Mouse (Mus musculus) embryonic facial prominence, embryonic 10.5 days (tissue): ENCODE data around the gene Ap3b1. TPM values are rescaled to one million over a fixed set of nuclear protein-coding genes. Genes with fewer than 3 reads are reported as not detected.
"Not testable (repeated sequence)": the region's sequence is repeated elsewhere in the genome, so short reads cannot be mapped to it uniquely, and the experiment has no call there.

Source experiments
- DNase-seq: peaks from one replicate; pipeline ENCODE4 v3.0.0-alpha.2; 2017; ENCODE audit warnings: low spot score
- H3K27ac ChIP-seq: fragments of 300-500 bp; sonication (generic); replicated peaks from 2 replicates; pipeline ENCODE4 v1.5.1; 2016; ENCODE audit warnings: mild to moderate bottlenecking
- H3K27me3 ChIP-seq: fragments of 300-500 bp; sonication (generic); replicated peaks from 2 replicates; pipeline ENCODE4 v1.6.1; 2016; ENCODE audit warnings: low read depth, mild to moderate bottlenecking; ENCODE audit not compliant: poor library complexity, severe bottlenecking
- H3K36me3 ChIP-seq: fragments of 300-500 bp; sonication (generic); replicated peaks from 2 replicates; pipeline ENCODE4 v1.6.1; 2016; ENCODE audit warnings: mild to moderate bottlenecking, moderate library complexity
- H3K4me1 ChIP-seq: fragments of 300-500 bp; sonication (generic); 2 replicates; pipeline ENCODE4 v1.6.1; 2016
- H3K4me3 ChIP-seq: fragments of 300-500 bp; sonication (generic); 2 replicates; pipeline ENCODE4 v1.5.1; 2016; ENCODE audit warnings: mild to moderate bottlenecking, moderate library complexity
- H3K9me3 ChIP-seq: fragments of 300-500 bp; sonication (generic); 2 replicates; pipeline ENCODE4 v1.6.1; 2016; ENCODE audit warnings: mild to moderate bottlenecking
- WGBS: fragments of 180-500 bp; shearing (Covaris S2); methylation state at CpG from one replicate; pipeline ENCODE4 v1.1.7; 2016; 5-methylcytosine and 5-hydroxymethylcytosine counted together
- polyA plus RNA-seq: library from polyadenylated mRNA; unstranded; fragments of >200 nt; fragmentation: Nextera tagmentation; extraction: Ambion mirVana; gene quantifications from 2 replicates; pipeline ENCODE4 v1.2.1, GENCODE M21; 2016

Ap3b1 gene
- 35.8 and 37.7 TPM in 2 replicates for polyA plus RNA-seq

DNA sequence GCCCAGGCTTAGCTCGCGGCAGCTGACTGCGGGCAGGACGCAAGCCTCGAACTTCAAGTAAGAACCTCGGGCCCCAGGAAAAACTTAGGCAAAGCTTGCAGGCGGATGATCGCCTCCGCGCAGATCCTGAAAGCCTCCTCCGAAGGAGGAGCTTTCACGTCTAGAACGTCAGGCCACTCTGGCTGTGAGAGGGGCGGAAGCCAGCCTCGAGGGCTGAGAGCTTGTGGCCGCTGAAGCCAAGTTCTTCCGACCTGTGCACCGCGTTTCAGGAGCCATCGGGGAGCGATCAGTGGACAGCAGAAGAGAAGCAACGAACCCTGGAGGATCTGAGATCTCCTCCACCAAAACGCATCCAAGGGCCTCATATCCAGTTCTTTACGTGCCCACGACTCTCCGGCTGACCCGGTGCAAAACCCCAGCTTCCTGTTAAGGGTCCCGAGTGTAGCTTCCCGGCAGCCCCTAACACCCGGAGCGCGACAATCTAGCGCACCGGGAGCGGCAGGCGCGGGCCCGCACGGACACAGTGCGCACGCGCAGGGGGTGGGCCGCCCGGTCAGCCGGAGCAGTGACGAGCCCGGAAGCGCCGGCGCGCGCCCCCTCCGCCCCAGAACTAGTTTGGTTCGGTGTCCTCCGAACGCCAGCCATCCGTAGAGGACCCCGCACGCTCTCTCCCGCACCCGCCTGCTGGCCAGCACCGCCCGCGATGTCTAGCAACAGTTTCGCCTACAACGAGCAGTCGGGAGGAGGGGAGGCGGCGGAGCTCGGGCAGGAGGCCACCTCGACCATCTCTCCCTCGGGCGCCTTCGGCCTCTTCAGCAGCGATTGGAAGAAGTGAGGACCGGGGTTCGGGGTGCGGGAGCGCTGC, at the start of gene Ap3b1:
Gene Ap3b1 (plus strand): TSS at position 560 of the 865 bp plus-strand sequence.
- under 1% methylated on average over 79 of the region's 79 CpGs for WGBS
- no peaks in the 10 kb centered on the region for H3K9me3 ChIP-seq

GRCm38 (mm10) chr13:94312812-94313211, 45.9 kb upstream of the Ap3b1 start:
- not testable (repeated sequence) for H3K27ac ChIP-seq, H3K4me1 ChIP-seq, H3K4me3 ChIP-seq, H3K27me3 ChIP-seq, H3K36me3 ChIP-seq, DNase-seq, H3K9me3 ChIP-seq
- WGBS = 95% methylated on average over 8 of the region's 8 CpGs

More for the DNA sequence above, at the start of gene Ap3b1:
- Histone ChIP-seq H3K27ac (peak within 1 kb of the TSS; percentile 94), H3K4me3 (peak within 1 kb of the TSS; percentile 94), H3K4me1 (peaks cover 18% of the 10 kb centered on the region), H3K27me3 (no peaks in the 10 kb centered on the region), H3K36me3 (peaks cover 10% of the 10 kb centered on the region; the same call in 1 of the 2 replicates)
- peak; percentile 94 for DNase-seq

- Histone ChIP-seq H3K27ac (no peak overlapping the region), H3K9me3 (0 out of 2 replicates have a peak, but pooled peaks cover 3% of the 10 kb centered on the region), H3K4me3 (no peak overlapping the region), H3K4me1 (no peaks in the 10 kb centered on the region), H3K36me3 (no peaks in the 10 kb centered on the region), H3K27me3 (no peaks in the 10 kb centered on the region)
- DNase-seq = no peak
- 73% methylated on average over 10 of the region's 10 CpGs for WGBS
Measured at GRCm38 (mm10) chr13:94316975-94317511, 41.7 kb upstream of the Ap3b1 start.

DNA sequence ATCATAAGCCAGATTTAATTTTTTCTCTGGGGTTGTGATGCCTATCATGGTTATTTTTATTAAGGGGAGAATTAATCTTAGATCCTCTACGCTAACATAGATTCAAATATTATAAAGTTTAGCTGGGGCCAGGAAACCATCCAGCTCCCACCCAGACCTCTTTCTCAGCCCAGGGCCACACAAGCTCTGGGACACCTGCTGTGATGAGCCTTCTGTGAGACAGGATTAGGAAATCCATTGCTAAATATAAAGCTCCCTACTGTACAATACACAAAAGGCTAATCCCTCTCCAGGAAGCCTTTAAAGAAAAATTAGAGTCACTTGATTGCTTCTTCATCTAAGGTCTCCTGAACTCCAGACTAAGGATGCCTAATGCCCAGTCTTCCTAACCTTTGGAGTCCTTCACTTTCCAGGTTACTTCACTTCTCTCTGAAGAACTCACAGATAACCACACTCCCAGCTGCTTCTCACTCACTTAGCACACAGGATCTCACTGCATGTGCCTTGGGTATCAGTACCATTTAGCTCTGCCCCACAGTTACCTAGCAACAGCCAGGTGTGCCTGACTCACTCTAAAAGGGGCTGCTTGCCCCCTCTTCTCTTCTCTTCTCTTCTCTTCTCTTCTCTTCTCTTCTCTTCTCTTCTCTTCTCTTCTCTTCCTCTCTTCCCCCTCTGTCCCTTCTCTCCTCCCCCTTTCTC, 37.5 kb upstream of the Ap3b1 start:
- Histone ChIP-seq H3K9me3 (0 out of 2 replicates have a peak, but pooled peaks cover 4% of the 10 kb centered on the region), H3K4me1 (no peaks in the 10 kb centered on the region), H3K4me3 (no peak overlapping the region), H3K36me3 (no peaks in the 10 kb centered on the region), H3K27me3 (no peaks in the 10 kb centered on the region), H3K27ac (no peak overlapping the region)
- DNase-seq = no peak
- 75% methylated on average over 1 of the region's 1 CpGs for WGBS

GRCm38 (mm10) chr13:94322475-94322874, 36.3 kb upstream of the Ap3b1 start:
- WGBS = 81% methylated on average over 4 of the region's 4 CpGs
- Histone ChIP-seq H3K4me3 (no peak overlapping the region), H3K9me3 (0 out of 2 replicates have a peak, but pooled peaks cover 4% of the 10 kb centered on the region)

GRCm38 (mm10) chr13:94328063-94328462, 30.7 kb upstream of the Ap3b1 start:
- 64% methylated on average over 3 of the region's 3 CpGs for WGBS
- Histone ChIP-seq H3K4me3 (no peak overlapping the region), H3K27ac (peak overlapping the region; percentile 45; the same call in 1 of the 2 replicates), H3K9me3 (0 out of 2 replicates have a peak, but pooled peaks cover 4% of the 10 kb centered on the region), H3K36me3 (no peaks in the 10 kb centered on the region), H3K4me1 (0 out of 2 replicates have a peak, but pooled peaks cover 5% of the 10 kb centered on the region), H3K27me3 (no peaks in the 10 kb centered on the region)
- peak; percentile 17 for DNase-seq

More at GRCm38 (mm10) chr13:94322475-94322874, 36.3 kb upstream of the Ap3b1 start:
- no peak for DNase-seq
- Histone ChIP-seq H3K4me1 (no peaks in the 10 kb centered on the region), H3K27ac (no peak overlapping the region), H3K36me3 (no peaks in the 10 kb centered on the region), H3K27me3 (no peaks in the 10 kb centered on the region)

DNA sequence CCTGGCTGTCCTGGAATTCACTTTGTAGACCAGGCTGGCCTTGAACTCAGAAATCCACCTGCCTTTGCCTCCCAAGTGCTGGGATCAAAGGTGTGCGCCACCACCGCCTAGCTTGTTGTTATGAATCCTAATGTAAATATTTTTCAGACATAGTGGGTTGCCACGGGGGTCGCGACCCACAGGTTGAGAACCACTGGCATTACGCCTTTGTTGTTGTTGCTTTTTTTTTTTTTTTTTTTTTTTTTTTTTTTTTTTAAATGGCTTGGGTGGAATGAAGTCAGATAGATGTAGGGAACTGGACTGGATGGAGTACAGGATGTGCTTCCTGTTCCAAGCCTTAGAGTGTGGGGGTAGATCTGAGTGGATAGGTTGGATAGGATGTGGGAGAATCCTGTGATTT, 29.8 kb upstream of the Ap3b1 start:
- not testable (repeated sequence) for H3K4me3 ChIP-seq, H3K36me3 ChIP-seq, H3K9me3 ChIP-seq, H3K4me1 ChIP-seq, H3K27me3 ChIP-seq, DNase-seq, H3K27ac ChIP-seq
- WGBS = 89% methylated on average over 6 of the region's 6 CpGs

GRCm38 (mm10) chr13:94330392-94330979, 28.3 kb upstream of the Ap3b1 start:
- 0 out of 2 replicates have a peak, but pooled peaks cover 5% of the 10 kb centered on the region for H3K4me1 ChIP-seq
- no peak overlapping the region for H3K4me3 ChIP-seq
- H3K27me3 ChIP-seq = no peaks in the 10 kb centered on the region
- DNase-seq = no peak
- H3K36me3 ChIP-seq = no peaks in the 10 kb centered on the region
- WGBS = 81% methylated on average over 3 of the region's 3 CpGs
- H3K27ac ChIP-seq = no peak overlapping the region
- H3K9me3 ChIP-seq = no peaks in the 10 kb centered on the region

GRCm38 (mm10) chr13:94338357-94338756, 20.4 kb upstream of the Ap3b1 start:
- Histone ChIP-seq H3K27ac (no peak overlapping the region), H3K4me3 (no peak overlapping the region), H3K9me3 (no peaks in the 10 kb centered on the region), H3K27me3 (no peaks in the 10 kb centered on the region), H3K36me3 (no peaks in the 10 kb centered on the region), H3K4me1 (no peaks in the 10 kb centered on the region)
- no peak for DNase-seq
- 78% methylated on average over 3 of the region's 3 CpGs for WGBS

DNA sequence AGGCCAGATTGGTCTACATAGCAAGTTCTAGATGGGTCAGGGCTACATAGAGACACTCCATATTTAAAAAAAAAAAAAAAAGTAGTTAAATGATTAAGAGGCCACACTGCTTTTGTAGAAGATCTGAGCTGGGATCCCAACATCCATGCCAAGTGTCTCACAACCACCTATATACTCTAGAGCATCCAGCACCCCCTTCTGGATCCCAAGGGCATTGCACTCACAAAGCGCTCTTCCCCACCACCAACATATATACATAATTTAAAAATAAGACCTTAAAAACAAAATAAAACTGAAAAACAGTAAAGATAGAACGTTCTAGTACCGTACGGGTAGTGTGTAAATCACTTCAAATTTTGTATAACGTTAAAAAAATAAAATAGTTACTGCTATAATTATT, 15.6 kb upstream of the Ap3b1 start:
- no peak overlapping the region for H3K27ac ChIP-seq
- H3K27me3 ChIP-seq = no peaks in the 10 kb centered on the region
- H3K9me3 ChIP-seq = no peaks in the 10 kb centered on the region
- WGBS = 91% methylated on average over 5 of the region's 5 CpGs
- H3K4me3 ChIP-seq = no peak overlapping the region
- H3K4me1 ChIP-seq = no peaks in the 10 kb centered on the region
- H3K36me3 ChIP-seq = no peaks in the 10 kb centered on the region
- no peak for DNase-seq

- not testable (repeated sequence) for H3K4me3 ChIP-seq, DNase-seq, H3K36me3 ChIP-seq, H3K4me1 ChIP-seq, H3K27ac ChIP-seq, H3K9me3 ChIP-seq, H3K27me3 ChIP-seq
- WGBS = 95% methylated on average over 14 of the region's 14 CpGs
Measured at GRCm38 (mm10) chr13:94344600-94344999, 14.2 kb upstream of the Ap3b1 start.

GRCm38 (mm10) chr13:94354584-94354983, 4.2 kb upstream of the Ap3b1 start:
- Histone ChIP-seq H3K4me3 (no peak overlapping the region), H3K27me3 (no peaks in the 10 kb centered on the region), H3K27ac (no peak overlapping the region), H3K36me3 (no peaks in the 10 kb centered on the region), H3K9me3 (no peaks in the 10 kb centered on the region), H3K4me1 (peaks cover 14% of the 10 kb centered on the region)
- DNase-seq = no peak
- 73% methylated on average over 3 of the region's 3 CpGs for WGBS
